In the genomic region with DNA sequence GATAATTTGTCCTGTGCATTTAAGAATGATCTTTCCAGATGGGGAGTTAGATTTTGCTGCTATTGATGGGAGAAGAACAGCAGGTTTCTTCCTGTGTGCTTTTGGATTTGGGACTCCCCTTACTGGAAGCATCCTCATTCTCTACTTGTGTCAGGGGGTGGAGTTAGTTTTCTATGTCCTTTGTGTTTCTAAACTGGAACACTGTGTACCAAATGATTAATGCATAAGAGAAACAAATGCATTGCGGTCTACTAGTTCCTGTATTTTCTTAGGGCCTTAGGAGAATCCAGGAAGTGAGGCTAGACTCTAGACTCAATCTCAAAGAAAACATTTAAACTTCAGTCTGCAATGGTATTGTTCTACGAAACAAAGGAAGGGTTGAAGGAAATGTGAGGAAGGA, we compare ENCODE assay signal across 15 mouse cellular contexts.
"Had no signal": no experiment of that assay in that cellular context is flagged by ENCODE, and none has a peak within 500 bp of the region (broad histone marks: within the 10 kb centered on the region; RNA-seq: fewer than 3 reads in every experiment).

No protein-coding gene starts in this region.

- H3K4me1 ChIP-seq: liver, embryonic 12.5 days; megakaryocyte, embryonic 14.5 days; midbrain, embryonic 13.5 days; midbrain, embryonic 15.5 days; neural tube, embryonic 12.5 days had no signal

- H3K27ac ChIP-seq: liver, embryonic 12.5 days; liver, embryonic 14.5 days; macrophage; midbrain, embryonic 13.5 days; midbrain, embryonic 15.5 days; neural tube, embryonic 12.5 days had no signal

- H3K4me3 ChIP-seq: liver, embryonic 12.5 days; megakaryocyte, embryonic 14.5 days; midbrain, embryonic 13.5 days; midbrain, embryonic 15.5 days; neural tube, embryonic 12.5 days had no signal

- H3K9me3 ChIP-seq: liver, embryonic 12.5 days; megakaryocyte, embryonic 14.5 days; midbrain, embryonic 13.5 days; midbrain, embryonic 15.5 days; neural tube, embryonic 12.5 days had no signal

- H3K36me3 ChIP-seq: liver, embryonic 12.5 days; midbrain, embryonic 13.5 days; midbrain, embryonic 15.5 days; neural tube, embryonic 12.5 days had no signal

- DNase-seq: lung, embryonic 14.5 days; lung, postnatal 14 days; right cerebral cortex, postnatal 14 days; spleen, adult 18-20 months; thymus, adult 18-20 months; thymus, postnatal 14 days; thymus, postnatal 36 days had no signal

- H3K4me2 ChIP-seq: liver, embryonic 12.5 days; lung, embryonic 14.5 days; midbrain, embryonic 11.5 days; midbrain, embryonic 13.5 days; midbrain, embryonic 15.5 days; neural tube, embryonic 12.5 days had no signal

- ATAC-seq: liver, embryonic 12.5 days; midbrain, embryonic 13.5 days; midbrain, embryonic 15.5 days had no signal

- H3K9ac ChIP-seq: liver, embryonic 12.5 days; liver, embryonic 14.5 days; lung, embryonic 14.5 days; midbrain, embryonic 13.5 days; midbrain, embryonic 15.5 days; neural tube, embryonic 12.5 days had no signal

- H3K27me3 ChIP-seq: liver, embryonic 12.5 days; megakaryocyte, embryonic 14.5 days; midbrain, embryonic 13.5 days; midbrain, embryonic 15.5 days; neural tube, embryonic 12.5 days had no signal
